Mouse (Mus musculus) adrenal gland, postnatal 25 days (tissue): Measurements from ENCODE around the gene Nid1. TPM values are rescaled to one million over a fixed set of nuclear protein-coding genes. Genes with fewer than 3 reads are reported as not detected.
"Not testable (repeated sequence)": the region's sequence is repeated elsewhere in the genome, so short reads cannot be mapped to it uniquely, and the experiment has no call there.

Experiments
- DNase-seq: peaks from one replicate; pipeline ENCODE4 v3.0.0; 2021; ENCODE audit warnings: mixed read lengths
- total RNA-seq: library from RNA; stranded (reverse); gene quantifications from 2 replicates; pipeline ENCODE4 v1.2.3, GENCODE M21; 2021

The Nid1 gene
- total RNA-seq, 1 experiment from 2014 or later: 73.5 TPM

GRCm38 (mm10) chr13:13493517-13493916, 56.2 kb downstream of the Nid1 start:
- no peak for DNase-seq

GRCm38 (mm10) chr13:13498022-13498421, 60.7 kb downstream of the Nid1 start:
- DNase-seq: no peak

GRCm38 (mm10) chr13:13502406-13502805, 65.1 kb downstream of the Nid1 start:
- no peak for DNase-seq

- DNase-seq: no peak
Measured at GRCm38 (mm10) chr13:13503695-13504386, 66.5 kb downstream of the Nid1 start.

- DNase-seq: no peak
Measured at GRCm38 (mm10) chr13:13505063-13505462, 67.7 kb downstream of the Nid1 start.

GRCm38 (mm10) chr13:13506556-13506955, 69.2 kb downstream of the Nid1 start:
- DNase-seq: peak; percentile 42

- DNase-seq: no peak
Measured at GRCm38 (mm10) chr13:13514861-13515260, 77.5 kb downstream of the Nid1 start.

- DNase-seq: peak; percentile 85
Measured at GRCm38 (mm10) chr13:13516376-13517225, 79.2 kb downstream of the Nid1 start.

- DNase-seq: no peak
Measured at GRCm38 (mm10) chr13:13518114-13518513, 80.8 kb downstream of the Nid1 start.

GRCm38 (mm10) chr13:13520436-13520835, 83.1 kb downstream of the Nid1 start:
- no peak for DNase-seq

GRCm38 (mm10) chr13:13523625-13524584, 86.6 kb downstream of the Nid1 start:
- peak; percentile 16 for DNase-seq

- DNase-seq: no peak
Measured at GRCm38 (mm10) chr13:13525205-13525604, 87.9 kb downstream of the Nid1 start.

- no peak for DNase-seq
Measured at GRCm38 (mm10) chr13:13525877-13526276, 88.5 kb downstream of the Nid1 start.

- DNase-seq: peak; percentile 13
Measured at GRCm38 (mm10) chr13:13529115-13529542, 91.8 kb downstream of the Nid1 start.

GRCm38 (mm10) chr13:13530913-13531312, 93.6 kb downstream of the Nid1 start:
- DNase-seq: no peak

- no peak for DNase-seq
Measured at GRCm38 (mm10) chr13:13531923-13532322, 94.6 kb downstream of the Nid1 start.

GRCm38 (mm10) chr13:13536555-13536954, 99.2 kb downstream of the Nid1 start:
- no peak for DNase-seq

GRCm38 (mm10) chr13:13537272-13538015, 100.1 kb downstream of the Nid1 start:
- no peak for DNase-seq

GRCm38 (mm10) chr13:13538585-13539300, 101.4 kb downstream of the Nid1 start:
- peak; percentile 18 for DNase-seq

GRCm38 (mm10) chr13:13543073-13543472, 105.7 kb downstream of the Nid1 start:
- not testable (repeated sequence) for DNase-seq

GRCm38 (mm10) chr13:13546792-13547191, 109.4 kb downstream of the Nid1 start:
- DNase-seq: no peak
